Mouse (Mus musculus) regulatory T cell (primary cell): ENCODE data around the gene Fam89a.

Experiments used
- in situ Hi-C: fragments of 300-600 bp; cut with MboI, MseI; formaldehyde crosslinking; loops from one replicate; pipeline ENCODE4 v1.15.1; 2025; ENCODE audit warnings: high pct_unique_total_duplicates

The Fam89a gene

GRCm38 (mm10) chr8:124691706-124692105 is 59.9 kb downstream of the Fam89a start:
- in situ Hi-C loops: no loop called here
